Mouse (Mus musculus) MEL (cell line): ENCODE measurements around the gene Sprr2i. TPM values are rescaled to one million over a fixed set of nuclear protein-coding genes. Genes with fewer than 3 reads are reported as not detected.

ENCODE experiments used
- DNase-seq: peaks from one replicate; pipeline ENCODE4 v3.0.0; 2011; ENCODE audit warnings: low read depth, low spot score
- H3K27ac ChIP-seq: 2 replicates; pipeline ENCODE4 v1.5.1; 2012; ENCODE audit warnings: low read depth, mild to moderate bottlenecking, control low read depth, low read length, moderate library complexity; ENCODE audit not compliant: control insufficient read depth
- H3K27me3 ChIP-seq, 2 experiments: fragments of 150-350 bp in 1 of 2; sonication (generic) in 1 of 2; 2 replicates each; pipeline ENCODE4 v1.6.1; 2012; ENCODE audit warnings: low read length in 2 of 2, mild to moderate bottlenecking in 2 of 2, improper control_type of control experiment in 1 of 2, moderate library complexity in 1 of 2; ENCODE audit not compliant: insufficient read depth in 2 of 2, control insufficient read depth in 1 of 2
- H3K36me3 ChIP-seq, 2 experiments: 2 replicates each; pipeline ENCODE4 v1.6.1; 2012 to 2014; ENCODE audit warnings: low read length in 2 of 2, improper control_type of control experiment in 1 of 2, inconsistent platforms in 1 of 2, mild to moderate bottlenecking in 1 of 2; ENCODE audit not compliant: insufficient read depth in 2 of 2, control insufficient read depth in 1 of 2
- H3K4me1 ChIP-seq, 2 experiments: fragments of 150-350 bp in 1 of 2; sonication (generic) in 1 of 2; 2 replicates each; pipeline ENCODE4 v1.6.1; 2012; ENCODE audit warnings: low read length in 2 of 2, improper control_type of control experiment in 1 of 2, mild to moderate bottlenecking in 1 of 2; ENCODE audit not compliant: insufficient read depth in 2 of 2, control insufficient read depth in 1 of 2
- H3K4me3 ChIP-seq, 2 experiments: fragments of 150-350 bp in 1 of 2; sonication (generic) in 1 of 2; 2 replicates each; pipeline ENCODE4 v1.5.1; 2012; ENCODE audit warnings: low read depth in 2 of 2, low read length in 2 of 2, mild to moderate bottlenecking in 2 of 2, moderate library complexity in 2 of 2, control low read depth in 1 of 2, improper control_type of control experiment in 1 of 2; ENCODE audit not compliant: control insufficient read depth in 1 of 2, insufficient read depth in 1 of 2
- H3K79me2 ChIP-seq: 2 replicates; pipeline ENCODE4 v1.6.1; 2012; ENCODE audit warnings: mild to moderate bottlenecking, low read length, moderate library complexity; ENCODE audit not compliant: control insufficient read depth, poor library complexity, insufficient read depth
- H3K9ac ChIP-seq: 2 replicates; pipeline ENCODE4 v1.6.1; 2012; ENCODE audit warnings: low read depth, mild to moderate bottlenecking, control low read depth, low read length, moderate library complexity; ENCODE audit not compliant: control insufficient read depth, poor library complexity, severe bottlenecking
- H3K9me3 ChIP-seq: fragments of 150-350 bp; sonication (generic); replicated peaks from 2 replicates; pipeline ENCODE4 v1.6.1; 2012; ENCODE audit warnings: mild to moderate bottlenecking, low read length, improper control_type of control experiment, moderate library complexity; ENCODE audit not compliant: insufficient read depth
- CHD2 ChIP-seq: IDR thresholded peaks from 2 replicates; pipeline ENCODE4 v1.6.1; 2011; ENCODE audit warnings: low read length, improper control_type of control experiment
- ETS1 ChIP-seq: IDR thresholded peaks from 2 replicates; pipeline ENCODE4 v1.6.1; 2012; ENCODE audit warnings: low read depth, mild to moderate bottlenecking, inconsistent platforms, low read length, improper control_type of control experiment, moderate library complexity
- GABPA ChIP-seq: IDR thresholded peaks from 2 replicates; pipeline ENCODE4 v1.6.1; 2012; ENCODE audit warnings: low read depth, mild to moderate bottlenecking, inconsistent platforms, low read length, improper control_type of control experiment, moderate library complexity
- GATA1 ChIP-seq: IDR thresholded peaks from 2 replicates; pipeline ENCODE4 v1.6.1; 2011; ENCODE audit warnings: low read depth, low read length, improper control_type of control experiment
- MAFK ChIP-seq: IDR thresholded peaks from 2 replicates; pipeline ENCODE4 v1.6.1; 2011; ENCODE audit warnings: low read depth, mild to moderate bottlenecking, low read length, improper control_type of control experiment, borderline replicate concordance
- MAX ChIP-seq: IDR thresholded peaks from 2 replicates; pipeline ENCODE4 v1.6.1; 2011; ENCODE audit warnings: low read length, improper control_type of control experiment
- MAZ ChIP-seq: IDR thresholded peaks from 2 replicates; pipeline ENCODE4 v1.6.1; 2012; ENCODE audit warnings: low read depth, mild to moderate bottlenecking, inconsistent platforms, low read length, improper control_type of control experiment
- MEF2A ChIP-seq: IDR thresholded peaks from 2 replicates; pipeline ENCODE4 v1.6.1; 2014; ENCODE audit warnings: low read depth, mild to moderate bottlenecking, inconsistent platforms, low read length, improper control_type of control experiment; ENCODE audit not compliant: poor library complexity, insufficient replicate concordance, severe bottlenecking; ENCODE audit errors: extremely low read depth
- MXI1 ChIP-seq: IDR thresholded peaks from 2 replicates; pipeline ENCODE4 v1.6.1; 2011; ENCODE audit warnings: mild to moderate bottlenecking, low read depth, low read length, improper control_type of control experiment
- MYC ChIP-seq: IDR thresholded peaks from 2 replicates; pipeline ENCODE4 v1.6.1; 2011; ENCODE audit warnings: low read depth, mild to moderate bottlenecking, low read length, improper control_type of control experiment, moderate library complexity
- NELFE ChIP-seq: IDR thresholded peaks from 2 replicates; pipeline ENCODE4 v1.6.1; 2011; ENCODE audit warnings: low read depth, low read length, improper control_type of control experiment
- NRF1 ChIP-seq: IDR thresholded peaks from 2 replicates; pipeline ENCODE4 v1.6.1; 2014; ENCODE audit warnings: low read depth, mild to moderate bottlenecking, inconsistent platforms, low read length, improper control_type of control experiment, moderate library complexity; ENCODE audit not compliant: poor library complexity, insufficient read depth, severe bottlenecking
- POLR2AphosphoS2 ChIP-seq: IDR thresholded peaks from 2 replicates; pipeline ENCODE4 v1.6.1; 2011; ENCODE audit warnings: low read length, improper control_type of control experiment
- RAD21 ChIP-seq: IDR thresholded peaks from 2 replicates; pipeline ENCODE4 v1.6.1; 2011; ENCODE audit warnings: mild to moderate bottlenecking, low read depth, low read length, improper control_type of control experiment
- RCOR1 ChIP-seq: IDR thresholded peaks from 2 replicates; pipeline ENCODE4 v1.6.1; 2012; ENCODE audit warnings: low read depth, mild to moderate bottlenecking, inconsistent platforms, low read length, improper control_type of control experiment
- SIN3A ChIP-seq: IDR thresholded peaks from 2 replicates; pipeline ENCODE4 v1.6.1; 2012; ENCODE audit warnings: low read length, improper control_type of control experiment, inconsistent platforms
- SMC3 ChIP-seq: IDR thresholded peaks from 2 replicates; pipeline ENCODE4 v1.6.1; 2011; ENCODE audit warnings: low read depth, low read length, improper control_type of control experiment
- TBP ChIP-seq: IDR thresholded peaks from 2 replicates; pipeline ENCODE4 v1.8.0; 2011; ENCODE audit warnings: low read depth, low read length, improper control_type of control experiment
- UBTF ChIP-seq: IDR thresholded peaks from 2 replicates; pipeline ENCODE4 v1.6.1; 2012; ENCODE audit warnings: low read depth, mild to moderate bottlenecking, inconsistent platforms, low read length, improper control_type of control experiment, moderate library complexity, borderline replicate concordance; ENCODE audit not compliant: insufficient read depth
- USF2 ChIP-seq, 2 experiments: IDR thresholded peaks; 2 replicates each; pipeline ENCODE4 v1.6.1; 2011 to 2012; ENCODE audit warnings: improper control_type of control experiment in 2 of 2, low read length in 2 of 2, borderline replicate concordance in 1 of 2, inconsistent platforms in 1 of 2, low read depth in 1 of 2, mild to moderate bottlenecking in 1 of 2; ENCODE audit not compliant: insufficient read depth in 1 of 2
- ZC3H11A ChIP-seq: IDR thresholded peaks from 2 replicates; pipeline ENCODE4 v1.6.1; 2012; ENCODE audit warnings: low read depth, mild to moderate bottlenecking, inconsistent platforms, low read length, improper control_type of control experiment
- ZKSCAN1 ChIP-seq: IDR thresholded peaks from 2 replicates; pipeline ENCODE4 v1.6.1; 2012; ENCODE audit warnings: low read depth, mild to moderate bottlenecking, inconsistent platforms, low read length, improper control_type of control experiment, moderate library complexity
- ZMIZ1 ChIP-seq: IDR thresholded peaks from 2 replicates; pipeline ENCODE4 v1.6.1; 2012; ENCODE audit warnings: low read depth, mild to moderate bottlenecking, inconsistent platforms, low read length, improper control_type of control experiment, moderate library complexity
- ZNF384 ChIP-seq: IDR thresholded peaks from 2 replicates; pipeline ENCODE4 v1.6.1; 2012; ENCODE audit warnings: low read depth, mild to moderate bottlenecking, inconsistent platforms, low read length, improper control_type of control experiment
- polyA plus RNA-seq, 2 experiments: library from polyadenylated mRNA; stranded (reverse) in 1 of 2; unstranded in 1 of 2; fragments of >175 nt in 1 of 2; fragments of >200 nt in 1 of 2; gene quantifications; 2 replicates each; pipeline versions ENCODE4 v1.2.1 to v1.2.4; 2012; ENCODE audit warnings: low replicate concordance in 2 of 2, low read depth in 1 of 2; ENCODE audit not compliant: insufficient read length in 2 of 2, insufficient read depth in 1 of 2, missing spikeins in 1 of 2
- total RNA-seq: library from RNA; depleted of rRNA; stranded (reverse); fragments of 300-350 nt; gene quantifications from 2 replicates; pipeline ENCODE4 v1.2.3, GENCODE M21; 2012; rRNA removed

The Sprr2i gene
- not detected in 2 replicates for total RNA-seq
- polyA plus RNA-seq: not detected

DNA sequence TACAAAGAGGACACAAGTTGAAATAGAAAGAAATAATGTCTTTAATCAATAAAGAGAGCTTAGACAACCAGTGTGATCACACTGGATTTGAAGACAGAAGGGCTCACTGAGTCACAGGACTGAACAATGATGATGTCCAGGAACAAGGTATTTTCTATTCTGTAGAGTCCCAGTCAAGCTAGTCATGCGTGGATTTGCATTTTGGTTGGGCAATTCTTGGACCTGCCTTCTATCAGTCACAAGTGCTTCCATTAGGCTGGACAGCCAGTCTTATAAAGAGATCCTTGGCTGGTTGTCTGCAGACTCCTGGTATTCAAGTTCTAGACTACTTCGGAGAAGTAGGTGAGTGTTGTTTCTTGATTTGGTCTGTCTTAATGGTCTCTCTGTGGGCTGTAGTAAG, at the start of gene Sprr2i:
Sprr2i (plus strand) TSS at position 301 of the 400 bp plus-strand sequence.
- Histone ChIP-seq H3K27me3 (no peaks in the 10 kb centered on the region), H3K79me2 (no peaks in the 10 kb centered on the region), H3K4me3 (no peak within 1 kb of the TSS), H3K9me3 (no peaks in the 10 kb centered on the region), H3K36me3 (no peaks in the 10 kb centered on the region), H3K4me1 (no peaks in the 10 kb centered on the region), H3K9ac (no peak within 1 kb of the TSS), H3K27ac (no peak within 1 kb of the TSS)
- TF ChIP-seq RAD21: no peak
- no peak for TF ChIP-seq GABPA
- no peak for TF ChIP-seq MEF2A
- TF ChIP-seq TBP: no peak
- no peak for TF ChIP-seq ZC3H11A
- TF ChIP-seq MAFK: no peak
- TF ChIP-seq ZMIZ1: no peak
- no peak for TF ChIP-seq ZNF384
- no peak for DNase-seq

DNA sequence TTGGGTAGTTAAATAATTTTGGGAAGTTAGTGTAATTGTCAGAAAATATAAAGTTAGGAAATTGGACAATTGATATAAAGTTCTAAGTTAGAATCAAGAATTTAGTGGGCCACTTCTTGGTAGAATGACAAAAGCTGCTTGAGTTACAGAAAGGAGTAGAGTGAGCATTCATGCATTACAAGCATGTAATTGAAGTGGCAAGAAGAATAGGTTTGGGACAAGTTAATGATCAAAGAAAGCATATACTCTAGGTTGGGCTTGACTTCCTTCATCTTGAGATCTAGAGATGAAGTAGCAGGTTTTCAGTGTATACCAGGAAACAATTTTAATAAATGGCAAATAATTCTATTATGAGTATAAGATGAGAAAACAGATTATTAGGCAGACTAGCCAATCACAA, 46.2 kb upstream of the Sprr2i start:
- no peak for TF ChIP-seq MAX
- no peak for TF ChIP-seq MYC
- no peak overlapping the region for H3K4me3 ChIP-seq
- DNase-seq: no peak
- H3K9ac ChIP-seq: no peak overlapping the region
- no peak overlapping the region for H3K27ac ChIP-seq
- no peaks in the 10 kb centered on the region for H3K27me3 ChIP-seq
- H3K4me1 ChIP-seq: no peaks in the 10 kb centered on the region
- no peaks in the 10 kb centered on the region for H3K79me2 ChIP-seq
- H3K36me3 ChIP-seq: no peaks in the 10 kb centered on the region
- no peaks in the 10 kb centered on the region for H3K9me3 ChIP-seq

DNA sequence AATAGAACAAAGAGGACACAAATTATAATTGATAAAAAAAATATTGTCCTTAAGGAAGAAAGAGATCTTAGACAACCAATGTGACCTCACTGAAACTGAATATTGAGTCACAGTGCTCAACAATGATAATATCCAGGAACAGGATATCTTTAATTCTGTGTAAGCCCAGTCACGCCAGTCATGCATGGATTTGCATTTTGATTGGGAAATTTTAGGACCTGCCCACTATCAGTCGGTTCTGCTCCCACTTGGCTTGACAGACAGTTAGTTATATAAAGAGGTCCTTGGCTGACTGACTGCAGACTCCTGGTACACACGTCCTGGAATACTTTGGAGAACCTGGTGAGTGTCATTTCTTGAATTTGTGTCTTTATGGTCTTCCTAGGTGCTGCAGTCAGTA, 42.9 kb upstream of the Sprr2i start, which contains the start of gene Sprr2f:
Sprr2f (plus strand) TSS at position 301 of the 400 bp plus-strand sequence.
- Histone ChIP-seq H3K27ac (no peak within 1 kb of the TSS), H3K9ac (no peak within 1 kb of the TSS), H3K79me2 (no peaks in the 10 kb centered on the region), H3K27me3 (no peaks in the 10 kb centered on the region), H3K9me3 (no peaks in the 10 kb centered on the region), H3K4me1 (no peaks in the 10 kb centered on the region), H3K36me3 (no peaks in the 10 kb centered on the region), H3K4me3 (no peak within 1 kb of the TSS)
- DNase-seq: no peak
- TF ChIP-seq ZC3H11A (no peak), MAFK (no peak), MYC (no peak), USF2 (IDR thresholded peaks at IDR 0.05; ENCODE audit: borderline replicate concordance in 1 of 2, insufficient read depth in 1 of 2, low read depth in 1 of 2, low read length in 2 of 2) (no peak), SMC3 (no peak), ZNF384 (no peak), SIN3A (no peak), NRF1 (no peak), MAZ (no peak), GATA1 (no peak), ETS1 (no peak), MEF2A (no peak), POLR2AphosphoS2 (no peak), UBTF (no peak), MXI1 (no peak), ZKSCAN1 (no peak), CHD2 (no peak), NELFE (no peak), RCOR1 (no peak)
